Mouse (Mus musculus): ENCODE data around the gene Gli1. TPM values are rescaled to one million over a fixed set of nuclear protein-coding genes. Genes with fewer than 3 reads are reported as not detected.

Gli1 gene
- total and polyA plus RNA-seq, 2 experiments from 2014 or later, result 1.2 to 5.1 TPM

DNA sequence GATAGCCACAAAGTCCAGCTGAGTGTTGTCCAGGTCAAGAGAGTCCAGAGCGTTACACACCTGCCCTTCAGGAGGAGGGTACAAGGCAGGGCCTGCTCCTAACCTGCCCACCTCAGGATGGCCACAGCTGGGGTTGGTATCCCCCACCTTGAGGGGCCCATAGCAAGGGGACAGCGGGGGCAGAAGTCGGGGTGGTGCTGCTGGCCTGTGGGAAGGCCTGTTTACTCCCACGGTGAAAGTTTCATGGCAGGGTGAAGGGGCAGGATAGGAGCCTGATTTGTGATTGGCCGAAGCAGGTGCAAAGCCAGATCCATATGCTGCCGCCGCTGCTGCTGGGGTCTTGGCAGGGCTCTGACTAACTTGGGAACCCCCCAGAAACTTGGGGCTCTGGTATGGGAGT lies 11.6 kb downstream of the Gli1 start:
- Histone ChIP-seq H3K27me3 (ENCODE audit: insufficient read depth, low read length) (peaks cover 26% of the 10 kb centered on the region), H3K4me1 (ENCODE audit: insufficient read depth) (no peaks in the 10 kb centered on the region; the same call in 1 of the 2 replicates), H3K27ac (ENCODE audit: low read depth, low read length) (no peak overlapping the region), H3K9ac (no peak overlapping the region), H3K9me3 (ENCODE audit: low read length) (no peaks in the 10 kb centered on the region), H3K4me3 (ENCODE audit: low read depth, low read length) (no peak overlapping the region), H3K4me2 (ENCODE audit: low read depth) (no peak overlapping the region), H3K36me3 (ENCODE audit: insufficient read depth) (no peaks in the 10 kb centered on the region)
- ATAC-seq (no peak), DNase-seq (no peak)
- TF ChIP-seq CTCF (IDR thresholded peaks at IDR 0.05; ENCODE audit: low read depth), result no peak
- 76% methylated on average over 7 of the region's 7 CpGs for WGBS

DNA sequence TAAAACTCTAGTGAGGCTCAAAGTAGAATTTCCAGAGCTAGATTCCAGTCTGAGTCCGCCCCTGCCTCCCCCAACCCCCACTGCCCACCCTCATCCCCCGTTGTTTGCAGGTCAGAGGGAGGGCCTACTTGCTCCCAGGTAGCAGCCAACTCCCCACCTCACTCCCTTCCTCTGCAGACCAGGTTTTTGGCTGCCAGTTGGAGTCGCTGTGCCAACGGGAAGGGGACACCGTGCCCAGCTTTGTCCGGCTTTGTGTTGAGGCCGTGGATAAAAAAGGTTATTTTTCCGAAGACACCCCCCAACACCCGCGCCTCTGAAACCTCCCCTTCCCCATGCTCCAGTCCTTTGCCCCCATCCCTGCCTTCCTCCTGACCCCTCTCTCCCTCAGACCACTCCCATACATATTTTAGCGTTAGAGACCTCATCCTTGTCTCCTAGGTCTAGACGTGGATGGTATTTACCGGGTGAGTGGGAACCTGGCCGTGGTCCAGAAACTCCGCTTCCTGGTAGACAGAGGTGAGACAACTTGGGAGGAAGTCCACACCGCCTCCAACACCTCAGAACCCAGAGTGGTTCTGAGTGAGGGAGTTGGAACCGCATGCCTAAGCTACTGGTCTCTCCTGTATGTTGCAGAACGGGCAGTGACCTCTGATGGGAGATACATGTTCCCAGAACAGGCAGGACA lies 14.2 kb downstream of the Gli1 start:
- WGBS, result 46% methylated on average over 18 of the region's 18 CpGs

GRCm38 (mm10) chr10:127326828-127327227 lies 14.9 kb downstream of the Gli1 start:
- H3K27me3 ChIP-seq (ENCODE audit: insufficient read depth, low read length), result peaks cover 36% of the 10 kb centered on the region
- no peaks in the 10 kb centered on the region for H3K36me3 ChIP-seq (ENCODE audit: insufficient read depth)
- 7% methylated on average over 29 of the region's 29 CpGs for WGBS
- H3K27ac ChIP-seq (ENCODE audit: low read depth, low read length), result no peak overlapping the region
- ATAC-seq (no peak), DNase-seq (no peak)
- peak overlapping the region; percentile 29 for H3K4me3 ChIP-seq (ENCODE audit: low read depth, low read length)
- no peaks in the 10 kb centered on the region for H3K9me3 ChIP-seq (ENCODE audit: low read length)
- H3K9ac ChIP-seq, result no peak overlapping the region
- TF ChIP-seq CTCF (IDR thresholded peaks at IDR 0.05; ENCODE audit: low read depth), result no peak
- no peaks in the 10 kb centered on the region; the same call in 1 of the 2 replicates for H3K4me1 ChIP-seq (ENCODE audit: insufficient read depth)
- H3K4me2 ChIP-seq (ENCODE audit: low read depth), result peak overlapping the region; percentile 51

More for the DNA sequence above, 14.2 kb downstream of the Gli1 start:
- Histone ChIP-seq H3K9me3 (ENCODE audit: low read length) (no peaks in the 10 kb centered on the region), H3K27me3 (ENCODE audit: insufficient read depth, low read length) (peaks cover 36% of the 10 kb centered on the region), H3K27ac (ENCODE audit: low read depth, low read length) (no peak overlapping the region), H3K4me3 (ENCODE audit: low read depth, low read length) (no peak overlapping the region), H3K36me3 (ENCODE audit: insufficient read depth) (no peaks in the 10 kb centered on the region), H3K9ac (no peak overlapping the region), H3K4me1 (ENCODE audit: insufficient read depth) (no peaks in the 10 kb centered on the region; the same call in 1 of the 2 replicates), H3K4me2 (ENCODE audit: low read depth) (no peak overlapping the region)
- ATAC-seq (no peak), DNase-seq (no peak)
- no peak for TF ChIP-seq CTCF (IDR thresholded peaks at IDR 0.05; ENCODE audit: low read depth)

- Histone ChIP-seq H3K27me3 (ENCODE audit: insufficient read depth, low read length) (peaks cover 36% of the 10 kb centered on the region), H3K9me3 (ENCODE audit: low read length) (no peaks in the 10 kb centered on the region), H3K4me1 (ENCODE audit: insufficient read depth) (no peaks in the 10 kb centered on the region; the same call in 1 of the 2 replicates), H3K4me3 (ENCODE audit: low read depth, low read length) (peak overlapping the region; percentile 29), H3K36me3 (ENCODE audit: insufficient read depth) (no peaks in the 10 kb centered on the region), H3K9ac (no peak overlapping the region; the same call in 1 of the 2 replicates), H3K27ac (ENCODE audit: low read depth, low read length) (no peak overlapping the region), H3K4me2 (ENCODE audit: low read depth) (peak overlapping the region; percentile 51)
- WGBS, result 3% methylated on average over 49 of the region's 54 CpGs
- DNase-seq (no peak), ATAC-seq (peak; percentile 36; the same call in 1 of the 2 replicates)
- TF ChIP-seq CTCF (IDR thresholded peaks at IDR 0.05; ENCODE audit: low read depth), result no peak
Measured at GRCm38 (mm10) chr10:127326017-127326801, 15.6 kb downstream of the Gli1 start.

DNA sequence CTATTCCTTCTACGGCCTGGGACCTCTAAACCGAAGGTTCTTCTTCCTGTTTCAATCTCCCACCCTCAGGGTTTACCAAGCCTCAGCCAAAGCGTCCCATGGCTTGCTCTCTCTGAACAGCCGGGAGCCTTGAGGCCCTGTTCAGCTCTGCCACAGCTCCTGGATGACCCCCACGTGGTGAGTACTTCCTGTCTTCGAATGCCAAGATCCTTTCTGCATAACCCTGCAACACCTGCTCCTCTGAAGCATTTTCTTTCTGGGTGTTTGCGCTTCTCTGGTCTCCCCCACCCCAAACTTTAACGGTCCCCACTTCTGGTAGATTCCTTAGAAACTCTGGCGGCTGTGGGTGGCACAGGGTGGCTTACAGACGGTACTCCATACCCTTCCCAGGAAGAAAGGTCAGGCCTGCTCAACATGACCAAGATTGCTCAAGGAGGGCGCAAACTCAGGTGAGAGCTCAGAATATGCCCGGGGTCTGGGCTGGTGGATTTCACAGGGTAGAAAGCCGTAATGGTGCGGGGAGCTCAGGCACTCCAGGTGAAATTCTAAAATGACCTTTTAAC lies 16.2 kb downstream of the Gli1 start:
- ATAC-seq (no peak), DNase-seq (no peak)
- Histone ChIP-seq H3K27ac (ENCODE audit: low read depth, low read length) (no peak overlapping the region), H3K9ac (no peak overlapping the region), H3K36me3 (ENCODE audit: insufficient read depth) (no peaks in the 10 kb centered on the region), H3K9me3 (ENCODE audit: low read length) (no peaks in the 10 kb centered on the region), H3K4me1 (ENCODE audit: insufficient read depth) (no peaks in the 10 kb centered on the region; the same call in 1 of the 2 replicates), H3K4me3 (ENCODE audit: low read depth, low read length) (no peak overlapping the region), H3K27me3 (ENCODE audit: insufficient read depth, low read length) (peaks cover 36% of the 10 kb centered on the region), H3K4me2 (ENCODE audit: low read depth) (no peak overlapping the region)
- WGBS, result 33% methylated on average over 14 of the region's 14 CpGs
- no peak for TF ChIP-seq CTCF (IDR thresholded peaks at IDR 0.05; ENCODE audit: low read depth)

DNA sequence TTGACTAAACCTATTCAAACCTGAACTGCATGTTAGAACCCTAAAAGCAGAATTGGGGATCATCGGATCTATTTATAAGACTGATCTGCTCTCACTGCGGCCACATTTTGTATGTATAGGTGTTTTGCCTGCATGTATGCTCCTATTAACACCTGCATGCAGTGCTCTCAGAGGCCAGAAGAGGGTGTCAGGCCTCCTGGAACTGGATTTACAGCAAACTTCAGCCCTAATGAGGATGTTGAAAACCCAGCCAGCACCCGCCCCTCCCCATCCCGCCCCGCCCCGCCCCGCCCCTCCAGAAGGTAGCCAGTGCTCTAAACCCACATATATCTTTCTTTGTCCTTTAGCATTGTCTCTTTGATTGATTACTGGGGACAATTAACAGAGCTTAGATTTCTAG lies 17.3 kb downstream of the Gli1 start:
- TF ChIP-seq CTCF (IDR thresholded peaks at IDR 0.05; ENCODE audit: low read depth), result peak; percentile 50
- no peaks in the 10 kb centered on the region for H3K9me3 ChIP-seq (ENCODE audit: low read length)
- no peak overlapping the region for H3K27ac ChIP-seq (ENCODE audit: low read depth, low read length)
- WGBS, result 15% methylated on average over 7 of the region's 7 CpGs
- no peaks in the 10 kb centered on the region; the same call in 1 of the 2 replicates for H3K4me1 ChIP-seq (ENCODE audit: insufficient read depth)
- no peak overlapping the region for H3K4me3 ChIP-seq (ENCODE audit: low read depth, low read length)
- H3K4me2 ChIP-seq (ENCODE audit: low read depth), result no peak overlapping the region
- no peaks in the 10 kb centered on the region for H3K36me3 ChIP-seq (ENCODE audit: insufficient read depth)
- DNase-seq, result no peak
- no peak for ATAC-seq
- peaks cover 36% of the 10 kb centered on the region for H3K27me3 ChIP-seq (ENCODE audit: insufficient read depth, low read length)
- no peak overlapping the region for H3K9ac ChIP-seq

Data from forebrain, postnatal 0 days (tissue).